Mouse (Mus musculus): Measurements from ENCODE around the gene Pcdh9.

Pcdh9 gene

DNA sequence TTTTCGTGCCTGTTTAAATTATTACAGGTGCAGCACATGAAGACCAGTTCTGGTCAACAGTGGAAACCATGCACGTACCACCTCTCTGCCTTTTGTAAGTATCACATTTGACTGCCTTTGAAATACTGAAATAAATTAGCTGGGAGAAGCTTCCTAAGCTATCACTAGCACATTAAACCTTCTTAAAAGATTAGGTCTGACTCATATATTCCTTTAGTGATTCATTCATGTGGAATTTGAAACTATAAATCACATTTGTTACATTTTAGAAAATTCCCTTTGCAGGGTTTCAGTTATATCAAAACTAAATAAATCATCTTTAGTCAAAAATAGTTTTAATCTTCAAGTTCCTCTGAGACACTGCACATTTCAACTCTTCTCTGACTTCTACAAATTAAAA is 722.1 kb downstream of the Pcdh9 start:
- DNase-seq (ENCODE audit: low spot score), result no peak

DNA sequence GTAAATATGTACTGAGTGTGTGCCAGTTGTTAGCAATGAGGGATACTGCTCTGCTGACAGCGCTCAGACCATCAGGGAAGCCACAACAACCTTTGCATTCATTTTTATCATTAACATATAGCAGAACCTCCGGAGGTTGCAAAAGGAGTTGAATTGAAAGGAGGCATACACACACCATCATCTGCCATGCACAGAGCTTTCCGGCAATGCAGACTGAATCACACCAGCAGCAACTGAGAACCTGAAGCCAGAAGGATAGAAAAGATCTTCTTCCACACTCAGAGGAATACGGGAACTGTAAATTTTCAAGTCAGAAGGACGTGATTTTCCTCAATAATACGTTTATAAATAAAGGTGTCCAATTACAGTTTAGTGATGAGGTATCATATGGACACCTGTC is 747.1 kb downstream of the Pcdh9 start:
- no peak for DNase-seq (ENCODE audit: low spot score)

DNA sequence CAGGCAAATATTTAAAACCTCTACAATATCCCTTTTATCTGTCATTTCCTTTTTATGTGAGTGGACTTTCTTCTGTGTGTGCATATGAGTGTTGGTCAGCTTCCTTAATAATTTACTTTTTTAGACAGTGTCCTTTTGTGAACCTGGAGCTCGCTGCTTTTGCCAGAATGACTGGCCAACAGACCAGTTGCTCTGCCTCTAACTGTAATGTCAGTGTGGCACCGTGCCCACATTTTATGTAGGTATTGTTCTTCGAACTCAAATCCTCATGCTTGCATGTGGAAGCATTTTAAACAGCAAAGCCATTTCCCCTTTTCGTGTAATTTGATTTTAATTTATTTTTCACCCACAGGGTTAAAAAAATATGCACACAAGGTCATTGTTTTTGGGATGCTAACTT is 748.4 kb downstream of the Pcdh9 start:
- DNase-seq (ENCODE audit: low spot score), result no peak

DNA sequence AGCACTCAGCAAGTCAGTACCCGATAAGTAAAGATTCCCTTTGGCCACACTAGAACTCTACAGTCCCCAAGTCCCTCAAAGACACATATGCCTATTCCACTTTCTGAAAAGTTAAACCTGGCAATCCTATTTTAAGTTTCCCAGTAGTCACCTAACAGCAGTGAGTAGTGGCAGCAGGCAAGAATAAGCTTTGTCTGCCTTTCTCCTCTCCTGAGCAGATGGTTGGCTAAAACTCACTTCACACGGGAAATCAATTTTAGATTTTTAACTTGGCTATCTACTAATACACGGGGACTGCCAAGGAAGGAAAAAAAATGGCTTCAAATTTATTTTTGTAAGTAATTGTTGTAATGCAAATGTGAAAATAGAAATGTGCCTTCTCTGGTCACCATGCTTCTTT is 763.5 kb downstream of the Pcdh9 start:
- no peak for DNase-seq (ENCODE audit: low spot score)

DNA sequence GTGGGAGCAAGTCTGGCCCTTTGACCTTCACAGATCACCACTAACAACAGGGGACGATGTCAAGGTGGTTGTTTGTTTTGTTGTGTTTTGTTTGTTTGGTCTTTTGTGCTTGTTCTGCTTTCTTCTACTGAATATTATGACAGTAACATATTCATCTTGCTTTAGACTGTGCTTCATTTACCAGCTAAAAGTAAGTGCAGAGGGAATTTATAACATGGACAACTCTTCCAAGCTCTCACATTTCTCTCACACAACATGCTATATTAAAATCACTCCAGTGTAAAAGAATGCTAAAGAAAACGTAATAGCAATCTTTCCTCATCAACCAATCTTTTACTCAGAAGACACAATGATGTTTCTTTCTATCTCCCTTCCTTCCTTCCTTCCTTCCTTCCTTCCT is 787.7 kb downstream of the Pcdh9 start:
- no peak for DNase-seq (ENCODE audit: low spot score)

DNA sequence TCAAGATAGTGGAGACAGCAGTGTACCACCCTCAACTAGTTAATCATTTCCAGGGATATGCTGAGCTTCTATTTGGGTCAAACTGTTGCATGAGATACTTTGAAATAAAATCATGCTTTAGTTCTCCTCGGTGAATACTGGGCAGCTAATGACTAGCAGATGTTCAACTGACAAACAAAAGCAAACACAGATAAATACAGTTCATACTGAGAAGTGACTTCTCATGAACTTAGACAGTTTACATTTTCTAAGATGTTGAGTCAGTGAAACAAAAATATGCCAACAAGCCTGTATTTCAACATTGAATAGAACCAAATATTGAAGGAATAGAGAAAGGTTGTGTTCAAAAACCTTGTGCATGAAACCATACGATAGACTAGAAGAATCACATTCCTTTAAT is 795.4 kb downstream of the Pcdh9 start:
- peak; percentile 43 for DNase-seq (ENCODE audit: low spot score)

DNA sequence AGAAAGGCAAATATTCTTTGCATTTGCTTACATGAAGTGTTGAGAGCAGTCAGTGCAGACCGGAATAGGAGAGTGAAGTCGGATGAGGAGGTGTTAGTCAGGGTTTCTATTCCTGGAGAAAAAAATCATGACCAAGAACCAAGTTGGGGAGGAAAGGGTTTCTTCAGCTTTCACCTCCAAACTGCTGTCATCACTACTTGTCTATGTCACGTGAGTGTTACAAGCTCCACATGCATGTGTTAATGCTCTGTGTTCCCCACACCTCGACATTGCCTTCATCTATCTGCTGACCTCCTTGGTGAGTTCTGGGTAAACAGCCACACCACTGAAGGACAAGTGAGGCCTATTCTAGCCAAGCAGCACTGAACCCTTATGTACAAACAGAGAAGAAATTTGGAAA is 797.7 kb downstream of the Pcdh9 start:
- DNase-seq (ENCODE audit: low spot score), result no peak

DNA sequence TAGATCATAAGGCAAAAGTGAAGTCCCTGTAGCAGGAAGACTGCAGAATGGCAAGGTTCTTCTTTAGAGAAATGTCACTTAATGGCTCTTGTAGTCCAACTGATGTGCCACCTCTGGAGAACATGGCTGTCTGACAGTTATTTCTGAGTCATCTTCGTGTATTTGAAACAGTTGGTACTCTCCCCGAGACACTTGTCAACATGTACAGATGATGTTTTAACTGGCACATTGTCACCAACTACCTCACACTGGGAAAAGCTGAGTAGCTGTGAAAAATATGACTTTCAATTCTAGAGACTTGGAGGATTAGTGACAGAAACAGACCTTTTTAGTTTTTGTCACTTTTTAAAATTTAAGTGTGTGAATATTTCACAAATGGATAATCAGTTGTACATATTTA is 804.8 kb downstream of the Pcdh9 start:
- peak; percentile 37 for DNase-seq (ENCODE audit: low spot score)

DNA sequence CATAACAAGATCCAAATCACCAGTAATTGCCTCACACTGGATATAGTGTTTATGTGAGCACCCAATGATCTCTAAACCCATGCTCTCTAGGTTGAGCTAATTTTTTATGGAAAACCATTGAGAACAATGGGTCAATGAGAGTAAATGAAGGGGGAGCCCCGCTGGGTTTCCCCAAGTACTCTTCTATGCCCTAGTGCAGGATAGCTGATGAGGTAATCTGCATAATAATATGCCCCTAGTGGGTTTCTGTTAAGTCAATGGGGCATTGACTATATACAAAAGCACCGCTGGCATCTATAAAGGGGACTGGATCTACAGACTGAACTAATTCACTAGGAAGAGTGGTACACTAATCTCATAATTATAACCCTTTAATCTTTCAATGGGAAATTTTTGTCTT is 807.3 kb downstream of the Pcdh9 start:
- DNase-seq (ENCODE audit: low spot score), result no peak

DNA sequence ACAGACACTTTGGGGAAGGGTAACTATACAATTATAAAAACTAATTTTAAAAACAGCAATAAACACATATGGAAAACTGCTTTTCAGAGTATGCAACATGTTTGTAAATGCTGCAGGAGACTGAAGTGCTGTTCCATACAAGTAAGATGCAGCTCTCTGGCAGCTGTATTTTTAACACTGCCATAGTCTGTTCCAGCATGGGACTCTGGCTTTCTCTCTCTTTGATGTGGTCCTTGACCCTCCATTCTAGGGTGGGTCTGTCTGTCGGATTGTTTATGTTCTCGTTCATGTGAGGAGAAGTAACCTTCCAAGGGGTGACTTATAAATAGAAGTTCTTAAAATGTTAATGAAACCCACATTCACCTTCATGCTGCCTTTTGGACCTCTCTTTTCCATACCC is 809.6 kb downstream of the Pcdh9 start:
- no peak for DNase-seq (ENCODE audit: low spot score)

DNA sequence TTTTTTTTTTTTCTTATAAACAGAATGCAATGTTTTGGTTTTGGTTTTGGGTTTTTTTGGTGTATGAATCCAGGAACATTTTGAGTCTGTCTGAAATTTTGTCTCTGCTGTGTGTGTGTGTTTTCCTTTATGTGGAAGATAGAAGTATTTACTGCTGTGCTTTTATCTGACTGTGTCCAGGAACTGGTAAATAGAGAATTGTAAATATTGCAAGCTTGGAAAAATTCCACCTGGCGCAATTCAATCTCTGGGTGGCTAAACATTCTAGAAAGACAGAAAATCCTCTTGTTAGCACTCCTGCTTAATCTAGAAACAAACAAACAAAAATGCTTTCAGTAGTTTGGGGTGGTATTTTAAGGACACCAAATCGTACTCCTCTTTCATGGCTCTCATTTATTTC is 814.7 kb downstream of the Pcdh9 start:
- DNase-seq (ENCODE audit: low spot score), result peak; percentile 12

DNA sequence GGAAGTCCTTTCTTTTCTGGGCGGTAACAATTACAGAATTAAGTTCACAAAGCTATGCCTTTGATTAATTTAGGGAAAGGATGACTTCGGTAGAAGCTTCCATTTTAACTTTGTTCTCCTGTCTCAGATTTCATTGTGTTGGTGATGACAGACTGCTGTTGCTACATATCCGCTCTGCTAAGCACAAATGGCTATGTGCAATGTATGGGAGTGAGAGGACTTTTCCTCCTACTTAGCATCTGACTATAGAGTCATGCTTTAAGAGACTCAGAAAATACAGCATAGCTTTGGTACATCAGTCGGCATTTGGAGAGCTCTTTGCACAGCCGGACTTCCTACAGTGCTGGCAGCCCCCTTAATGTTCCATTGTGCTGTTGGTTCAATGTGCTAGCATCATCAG is 818.1 kb downstream of the Pcdh9 start:
- no peak for DNase-seq (ENCODE audit: low spot score)

DNA sequence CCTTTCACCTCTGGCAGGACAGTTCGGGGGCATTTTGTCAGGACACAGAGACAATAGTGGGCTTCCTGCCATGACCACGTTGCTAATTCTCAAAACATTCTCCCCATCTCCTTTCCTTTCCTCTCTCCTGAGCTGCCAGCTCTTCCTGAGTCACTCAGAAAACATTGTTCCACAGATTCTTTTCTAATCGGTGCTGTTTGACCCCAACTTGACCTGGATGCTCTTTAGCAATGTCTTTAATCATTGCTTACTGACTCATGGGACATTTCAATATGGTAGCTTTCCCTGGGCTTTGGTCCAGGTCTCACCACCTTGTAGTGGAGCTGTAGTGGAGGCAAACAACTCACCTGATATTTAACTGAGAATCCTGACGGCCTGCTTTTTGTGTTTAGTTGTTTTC is 820.3 kb downstream of the Pcdh9 start:
- DNase-seq (ENCODE audit: low spot score), result no peak

DNA sequence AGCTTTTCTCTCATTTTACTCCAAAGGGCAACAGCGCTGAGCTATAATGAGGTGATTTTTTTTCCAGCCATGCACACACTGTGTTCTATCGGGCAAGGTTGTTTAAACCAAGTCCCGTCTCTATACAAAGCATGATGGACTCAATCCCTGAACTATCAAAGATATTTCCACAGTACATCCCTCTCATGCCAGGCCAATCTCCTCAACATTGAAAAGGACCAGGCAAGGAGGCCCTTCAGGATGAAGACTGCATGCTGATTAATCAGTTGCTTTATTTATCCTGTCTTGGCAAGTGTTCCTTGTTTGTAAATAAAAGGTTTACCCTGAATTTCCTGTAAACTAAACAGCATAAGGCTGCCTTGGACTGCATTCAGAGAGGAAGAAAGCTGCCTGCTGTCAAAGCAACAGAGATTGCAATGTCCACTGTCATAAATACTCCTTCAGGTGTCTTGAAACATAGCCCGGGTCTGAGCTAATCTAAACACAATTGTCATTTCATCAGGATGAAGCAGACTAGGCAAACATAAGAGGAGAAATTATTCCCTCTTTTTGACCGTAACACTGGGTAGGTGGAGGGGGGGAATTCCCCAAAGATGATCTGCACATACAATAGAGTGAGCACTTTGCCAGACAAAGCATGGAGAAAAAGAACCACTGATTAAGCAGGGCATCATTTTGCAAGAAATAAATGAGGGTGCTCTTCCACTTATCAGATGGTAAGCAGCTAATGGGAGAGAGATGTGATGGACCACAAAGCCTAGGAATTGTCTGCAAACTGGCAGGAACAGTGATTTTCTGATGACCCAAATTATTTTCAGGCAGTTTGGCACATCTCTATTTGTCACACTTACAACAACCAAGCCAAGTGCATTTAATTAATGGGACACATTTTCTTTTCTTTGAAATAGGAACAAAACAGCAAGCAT is 822.8 kb downstream of the Pcdh9 start:
- DNase-seq (ENCODE audit: low spot score), result no peak

DNA sequence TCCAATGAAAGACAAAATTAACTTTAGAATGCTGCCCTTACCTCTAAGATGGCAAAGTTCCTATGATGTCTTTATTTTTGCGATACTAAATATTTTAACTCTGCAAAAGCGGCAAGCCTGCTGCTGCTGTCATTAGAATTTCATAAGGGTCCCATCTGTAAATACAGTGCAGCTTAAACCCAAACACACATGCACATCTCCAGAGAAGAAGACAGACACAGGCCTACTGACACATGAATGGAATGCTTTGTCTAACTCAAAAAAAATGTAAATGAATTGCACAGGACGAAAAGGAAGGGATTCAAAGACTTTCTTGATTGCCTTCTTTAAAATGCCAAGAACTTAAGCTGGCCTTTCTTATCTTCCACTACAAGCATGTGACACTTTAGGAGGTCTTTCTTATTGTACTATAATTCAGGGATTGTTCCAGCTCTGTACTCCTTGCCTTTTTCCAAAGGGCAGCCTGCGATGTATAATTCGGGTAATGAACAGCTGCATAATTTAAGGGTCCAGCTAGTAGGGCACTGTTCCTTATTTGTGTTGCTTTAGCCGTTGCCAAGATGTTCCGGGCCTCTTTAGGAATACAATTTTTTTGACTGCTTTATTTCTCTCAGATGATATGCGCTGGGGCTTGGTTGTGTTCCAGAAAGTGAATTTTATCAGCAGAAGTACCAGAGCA is 823.6 kb downstream of the Pcdh9 start:
- DNase-seq (ENCODE audit: low spot score), result no peak

DNA sequence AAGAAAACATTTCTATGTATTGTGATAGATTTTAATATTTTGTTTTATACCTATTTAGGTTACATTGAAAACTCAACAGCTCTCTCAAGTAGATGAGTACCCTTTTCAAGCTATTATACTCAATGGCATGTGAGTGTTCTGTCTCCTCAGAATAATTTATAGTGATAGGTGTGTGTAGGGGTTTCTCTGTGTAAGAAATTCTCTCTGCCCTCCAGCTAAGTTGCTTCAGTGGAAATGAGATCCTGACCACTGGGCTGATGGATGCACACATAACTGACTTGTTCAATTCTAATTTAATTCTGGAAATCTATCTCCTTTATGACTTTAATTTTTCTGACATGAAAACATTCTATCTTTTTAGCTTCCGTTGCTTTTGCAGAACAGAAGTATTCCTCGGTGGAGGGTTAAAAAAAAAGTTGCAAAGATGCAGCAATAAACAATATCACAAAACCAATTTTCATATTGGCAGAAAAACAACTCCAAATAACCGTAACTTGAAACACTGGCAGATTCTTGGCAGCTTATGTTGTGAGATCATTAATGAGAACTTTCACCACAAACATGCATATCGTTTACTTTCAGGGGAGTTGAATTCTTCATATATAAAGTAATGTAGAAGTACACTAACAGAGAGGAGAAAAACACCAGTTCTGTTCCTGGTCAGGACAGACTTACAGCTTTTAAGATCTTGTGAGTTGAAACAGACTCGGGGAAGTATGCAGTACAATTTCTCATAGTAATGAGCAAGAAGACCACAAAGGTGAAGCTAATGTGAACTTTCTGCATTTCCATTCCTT is 828.5 kb downstream of the Pcdh9 start:
- DNase-seq (ENCODE audit: low spot score), result peak; percentile 3

DNA sequence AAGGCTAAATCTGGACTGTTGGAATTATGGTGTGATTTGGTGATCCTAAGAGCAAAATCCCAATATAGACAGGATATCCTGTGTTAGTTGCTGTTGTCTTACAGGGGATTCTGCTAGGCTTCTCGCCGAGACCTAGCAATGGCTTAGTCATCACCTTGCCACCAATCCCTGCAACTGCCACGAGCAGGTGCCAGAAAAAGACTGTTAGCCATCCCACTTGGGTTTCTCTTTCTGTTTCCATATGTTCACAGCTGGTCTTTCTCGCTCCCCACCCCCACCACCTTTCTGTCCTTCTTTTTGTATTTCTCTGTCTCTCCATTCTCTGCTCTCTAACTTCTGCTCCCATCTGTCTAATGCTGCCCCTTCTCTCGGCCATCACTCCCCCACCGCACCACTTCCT is 831.7 kb downstream of the Pcdh9 start:
- DNase-seq (ENCODE audit: low spot score), result no peak

DNA sequence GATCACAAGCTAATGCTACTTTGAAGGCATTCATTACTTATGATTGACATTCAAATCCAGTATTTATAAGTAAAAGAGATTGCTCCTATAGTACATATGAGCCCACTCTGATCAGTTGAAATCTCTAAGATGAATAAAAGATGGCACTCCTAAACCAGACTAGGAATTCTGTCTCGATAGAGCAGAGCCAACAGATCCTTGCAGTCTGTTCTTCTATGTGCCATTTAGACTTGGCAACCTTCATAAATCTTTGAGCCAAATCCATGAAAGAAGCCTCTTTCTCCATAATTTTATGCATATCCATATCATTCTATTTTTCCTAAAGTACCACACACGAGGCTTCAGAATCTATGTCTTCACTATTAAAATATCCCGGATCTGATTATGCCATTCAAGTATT is 834.5 kb downstream of the Pcdh9 start:
- DNase-seq (ENCODE audit: low spot score), result no peak

DNA sequence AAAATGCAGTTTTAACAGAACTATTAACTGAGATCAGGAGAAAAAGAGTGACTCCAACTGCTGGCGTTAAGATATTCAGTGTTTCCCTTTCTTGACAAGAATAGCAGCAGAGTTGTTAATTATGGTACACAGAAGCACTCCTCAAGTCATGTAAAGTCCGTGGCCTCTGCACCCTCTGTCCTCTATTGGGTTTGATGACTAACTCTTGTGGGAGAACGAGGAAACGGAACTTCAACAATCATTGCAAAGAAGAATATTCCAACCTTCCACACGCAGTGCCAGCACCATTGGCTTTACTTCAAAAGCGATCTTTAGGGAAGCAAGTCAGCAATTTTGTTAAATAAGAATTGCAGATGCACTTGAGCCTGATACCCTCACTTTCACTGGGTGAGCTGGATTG is 849.9 kb downstream of the Pcdh9 start:
- DNase-seq (ENCODE audit: low spot score), result peak; percentile 12

DNA sequence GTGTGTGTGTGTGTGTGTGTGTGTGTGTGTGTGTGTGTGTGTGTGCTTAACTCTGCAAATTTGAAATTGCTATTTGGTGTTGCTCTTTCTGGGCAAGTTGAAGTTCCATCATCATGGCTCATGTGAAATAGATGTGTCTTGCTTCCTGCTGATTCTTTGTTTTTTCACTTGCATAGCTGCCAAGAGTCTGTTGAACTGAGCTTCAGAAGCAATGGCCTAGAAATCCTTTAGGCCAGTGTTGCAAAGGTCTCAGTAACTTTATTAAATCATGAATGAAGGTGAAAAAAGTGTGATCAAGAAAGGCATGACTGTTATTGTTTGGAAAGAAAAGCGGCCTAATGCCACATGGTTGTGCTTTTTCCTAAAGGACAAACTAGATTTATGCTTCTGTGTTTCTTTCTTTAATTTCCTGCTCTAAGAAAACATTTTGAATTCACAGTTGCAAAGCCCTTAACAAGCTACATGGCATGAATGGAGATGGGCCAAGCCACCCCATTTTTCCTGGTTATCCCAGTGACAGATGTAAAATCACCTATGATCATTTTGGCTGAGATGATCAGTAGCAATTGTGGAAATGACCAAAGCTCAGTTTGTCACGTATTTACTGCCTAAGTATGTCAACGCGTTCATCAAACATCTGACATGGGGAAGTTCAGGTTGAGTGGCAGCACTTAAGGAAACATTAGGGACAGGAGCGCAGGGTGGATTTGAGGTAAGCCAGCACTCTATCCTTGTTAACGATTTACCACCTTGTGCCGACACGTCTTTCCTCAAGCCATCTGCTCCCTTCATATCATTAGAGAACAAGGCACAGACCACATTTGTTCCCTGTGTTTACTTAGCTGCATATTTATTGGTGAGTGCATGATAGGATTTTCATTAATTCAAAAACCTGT is 850.9 kb downstream of the Pcdh9 start:
- DNase-seq (ENCODE audit: low spot score), result peak; percentile 33

DNA sequence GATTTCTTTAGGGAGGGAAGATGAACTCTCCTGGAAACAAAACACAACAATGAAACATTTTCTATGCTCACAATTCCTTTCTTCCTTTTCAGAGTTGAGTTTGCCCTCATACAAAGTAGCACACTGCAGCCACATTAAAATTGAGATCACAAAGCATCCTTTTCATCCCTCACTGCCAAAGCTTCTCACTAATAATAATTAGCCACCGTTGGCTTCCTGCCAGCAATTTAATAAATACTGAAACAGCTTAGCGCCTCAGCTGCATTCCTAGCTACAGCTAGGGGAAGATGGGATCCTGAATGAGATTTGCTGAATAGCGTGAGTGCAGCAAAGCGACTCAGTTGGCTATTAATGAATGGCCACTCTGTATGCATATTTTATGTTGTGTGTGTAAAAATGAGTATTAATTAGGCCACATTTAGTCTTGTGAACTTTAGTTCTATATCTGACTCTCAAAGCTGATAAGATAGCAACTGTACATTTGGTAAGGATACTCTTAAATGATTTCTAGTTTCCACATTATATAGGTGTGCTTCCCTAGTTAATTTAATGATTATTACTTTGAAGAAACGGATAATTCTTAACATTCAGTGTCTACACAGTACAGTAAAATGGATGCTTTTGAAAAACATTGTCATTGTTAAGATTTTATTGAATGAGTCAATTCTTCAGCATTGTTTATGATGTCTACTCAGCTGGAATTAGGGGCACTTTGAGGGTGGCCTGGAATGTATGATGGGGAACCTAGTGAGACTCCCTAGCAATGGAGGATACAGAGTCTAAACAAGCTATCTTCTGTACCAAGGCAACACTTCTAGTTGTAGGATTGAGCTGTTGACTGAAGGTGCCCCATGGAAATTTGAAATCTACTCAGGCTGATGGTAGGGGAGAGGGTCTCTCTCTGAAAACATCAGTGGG is 881.1 kb downstream of the Pcdh9 start:
- DNase-seq (ENCODE audit: low spot score), result no peak
